Mouse (Mus musculus): ENCODE measurements around the gene 2010111I01Rik.

- TF ChIP-seq MAX (IDR thresholded peaks at IDR 0.05; ENCODE audit: low read depth) (no peak), USF1 (IDR thresholded peaks at IDR 0.05; ENCODE audit: low read depth) (no peak), POLR2A (IDR thresholded peaks at IDR 0.05; ENCODE audit: insufficient read length, low read depth) (no peak), SRF (IDR thresholded peaks at IDR 0.05; ENCODE audit: control insufficient read depth, insufficient read length, low read depth) (no peak), MYOG (IDR thresholded peaks at IDR 0.05; ENCODE audit: control insufficient read depth in 1 of 3, insufficient read depth in 1 of 3, insufficient read length in 2 of 3, low read depth in 2 of 3) (no peak)
Measured at GRCm38 (mm10) chr13:63296300-63296699, 331.6 kb downstream of the 2010111I01Rik start.
